Mouse (Mus musculus) neural tube, embryonic 12.5 days (tissue): ENCODE results near the gene Klk15. TPM values are rescaled to one million over a fixed set of nuclear protein-coding genes. Genes with fewer than 3 reads are reported as not detected.
"Not testable (repeated sequence)": the region's sequence is repeated elsewhere in the genome, so short reads cannot be mapped to it uniquely, and the experiment has no call there.

Experiments used
- ATAC-seq: fragments of 200-750 bp; cut with Nextera tagmentation; 2 replicates; pipeline ENCODE4 v1.8.0; 2017; ENCODE audit warnings: low read depth, mild to moderate bottlenecking, moderate TSS enrichment, moderate library complexity; ENCODE audit not compliant: low FRiP score
- H3K27ac ChIP-seq: fragments of 300-500 bp; sonication (generic); 2 replicates; pipeline ENCODE4 v1.5.1; 2016
- H3K27me3 ChIP-seq: fragments of 300-500 bp; sonication (generic); replicated peaks from 2 replicates; pipeline ENCODE4 v1.6.1; 2016; ENCODE audit warnings: mild to moderate bottlenecking
- H3K36me3 ChIP-seq: fragments of 300-500 bp; sonication (generic); 2 replicates; pipeline ENCODE4 v1.6.1; 2016; ENCODE audit warnings: mild to moderate bottlenecking
- H3K4me1 ChIP-seq: fragments of 300-500 bp; sonication (generic); 2 replicates; pipeline ENCODE4 v1.6.1; 2016
- H3K4me2 ChIP-seq: fragments of 300-500 bp; sonication (generic); replicated peaks from 2 replicates; pipeline ENCODE4 v1.6.1; 2016; ENCODE audit warnings: mild to moderate bottlenecking
- H3K4me3 ChIP-seq: fragments of 300-500 bp; sonication (generic); 2 replicates; pipeline ENCODE4 v1.5.1; 2016
- H3K9ac ChIP-seq: fragments of 300-500 bp; sonication (generic); 2 replicates; pipeline ENCODE4 v1.6.1; 2016; ENCODE audit warnings: mild to moderate bottlenecking
- H3K9me3 ChIP-seq: fragments of 300-500 bp; sonication (generic); 2 replicates; pipeline ENCODE4 v1.6.1; 2016; ENCODE audit warnings: mild to moderate bottlenecking
- WGBS: fragments of 180-500 bp; shearing (Covaris S2); methylation state at CpG from one replicate; pipeline ENCODE4 v1.1.7; 2016; 5-methylcytosine and 5-hydroxymethylcytosine counted together
- polyA plus RNA-seq: library from polyadenylated mRNA; unstranded; fragments of >200 nt; fragmentation: Nextera tagmentation; extraction: Ambion mirVana; gene quantifications from 2 replicates; pipeline ENCODE4 v1.2.1, GENCODE M21; 2016

Klk15 gene
- polyA plus RNA-seq, 1 experiment from 2014 or later: not detected

GRCm38 (mm10) chr7:43932337-43932736 is 1.2 kb upstream of the Klk15 start:
- no peak overlapping the region for H3K9ac ChIP-seq
- no peaks in the 10 kb centered on the region for H3K4me1 ChIP-seq
- no peak for ATAC-seq
- no peak overlapping the region for H3K4me2 ChIP-seq
- H3K27me3 ChIP-seq: no peaks in the 10 kb centered on the region
- 74% methylated on average over 4 of the region's 4 CpGs for WGBS
- no peaks in the 10 kb centered on the region for H3K36me3 ChIP-seq
- H3K4me3 ChIP-seq: no peak overlapping the region
- H3K9me3 ChIP-seq: no peaks in the 10 kb centered on the region
- no peak overlapping the region for H3K27ac ChIP-seq

- Histone ChIP-seq H3K4me2 (no peak overlapping the region), H3K9ac (no peak overlapping the region), H3K36me3 (no peaks in the 10 kb centered on the region), H3K27ac (no peak overlapping the region), H3K4me1 (no peaks in the 10 kb centered on the region), H3K27me3 (no peaks in the 10 kb centered on the region), H3K4me3 (no peak overlapping the region), H3K9me3 (no peaks in the 10 kb centered on the region)
- no peak for ATAC-seq
- WGBS: 75% methylated on average over 3 of the region's 3 CpGs
These were observed 1.2 kb downstream of the Klk15 start for GRCm38 (mm10) chr7:43934747-43935146.

GRCm38 (mm10) chr7:43936551-43936950 is 3.0 kb downstream of the Klk15 start:
- Histone ChIP-seq H3K4me1 (no peaks in the 10 kb centered on the region), H3K9ac (no peak overlapping the region), H3K9me3 (no peaks in the 10 kb centered on the region), H3K36me3 (no peaks in the 10 kb centered on the region), H3K27me3 (no peaks in the 10 kb centered on the region), H3K27ac (no peak overlapping the region), H3K4me2 (no peak overlapping the region), H3K4me3 (no peak overlapping the region)
- WGBS: 86% methylated on average over 14 of the region's 14 CpGs
- ATAC-seq: no peak

DNA sequence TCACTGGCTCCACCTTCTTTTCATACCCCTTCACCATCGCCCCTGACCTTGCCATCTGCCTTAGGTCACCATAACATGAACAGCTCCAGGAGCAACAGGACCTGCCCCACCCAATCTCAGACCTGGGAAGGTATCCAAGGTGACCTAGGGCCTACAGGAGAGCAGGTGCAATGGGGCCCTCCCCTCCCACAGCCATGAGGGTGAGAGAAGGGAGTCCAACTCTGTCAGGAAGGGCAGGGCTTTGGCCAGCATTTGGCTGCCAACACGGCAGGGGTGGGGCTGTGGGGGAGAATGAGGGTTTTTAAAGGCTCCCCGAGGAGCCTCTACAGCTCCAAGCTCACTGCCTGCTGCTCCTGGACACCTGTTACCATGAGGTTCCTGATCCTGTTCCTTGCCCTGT is 8.8 kb downstream of the Klk15 start:
- not testable (repeated sequence) for H3K9ac ChIP-seq, H3K4me3 ChIP-seq, H3K27ac ChIP-seq, H3K27me3 ChIP-seq, H3K4me1 ChIP-seq, H3K4me2 ChIP-seq, H3K36me3 ChIP-seq, H3K9me3 ChIP-seq, ATAC-seq
- WGBS: 74% methylated on average over 3 of the region's 3 CpGs

DNA sequence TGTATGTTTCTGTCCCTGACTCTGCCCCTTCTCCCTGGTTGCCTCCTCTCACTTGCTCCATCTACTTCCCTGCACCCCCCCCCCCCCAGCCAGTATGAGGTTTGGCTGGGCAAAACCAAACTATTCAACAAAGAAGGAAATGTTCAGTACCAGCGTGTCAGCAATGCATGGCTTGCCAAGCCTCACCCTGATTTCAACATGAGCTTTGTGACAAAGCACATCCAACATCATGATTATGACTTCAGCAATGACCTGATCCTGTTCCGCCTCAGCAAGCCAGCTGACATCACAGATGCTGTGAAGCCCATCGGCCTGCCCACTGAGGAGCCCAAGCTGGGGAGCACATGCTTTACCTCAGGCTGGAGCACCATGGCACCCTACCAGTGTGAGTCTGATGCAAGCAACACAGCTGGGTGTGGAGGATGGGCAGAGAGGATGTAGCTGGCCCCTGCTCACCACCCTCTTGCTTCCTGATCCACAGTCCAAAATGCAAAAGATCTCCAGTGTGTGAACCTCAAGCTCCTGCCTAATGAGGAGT is 11.3 kb downstream of the Klk15 start:
- H3K9me3 ChIP-seq: no peaks in the 10 kb centered on the region
- no peak overlapping the region for H3K4me3 ChIP-seq
- H3K36me3 ChIP-seq: no peaks in the 10 kb centered on the region
- H3K4me2 ChIP-seq: no peak overlapping the region
- no peak overlapping the region for H3K9ac ChIP-seq
- H3K4me1 ChIP-seq: no peaks in the 10 kb centered on the region
- H3K27me3 ChIP-seq: no peaks in the 10 kb centered on the region
- WGBS: 82% methylated on average over 3 of the region's 3 CpGs
- no peak overlapping the region for H3K27ac ChIP-seq
- no peak for ATAC-seq

DNA sequence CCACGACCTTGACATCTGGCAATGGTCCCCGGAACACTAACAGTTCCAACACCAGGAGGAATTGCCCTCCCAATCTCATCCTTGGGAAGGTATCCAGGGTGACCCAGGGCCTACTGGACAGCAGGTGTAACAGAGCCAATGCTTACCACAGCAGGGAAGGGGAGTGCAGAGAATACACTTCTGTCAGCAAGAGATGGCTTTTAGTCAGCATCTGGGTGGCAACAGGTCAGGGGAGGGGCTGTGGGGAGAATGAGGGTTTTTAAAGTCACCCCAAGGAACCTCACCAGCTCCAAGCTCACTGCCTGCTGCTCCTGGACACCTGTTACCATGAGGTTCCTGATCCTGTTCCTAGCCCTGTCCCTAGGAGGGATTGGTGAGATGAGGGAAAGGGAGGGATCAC is 16.8 kb downstream of the Klk15 start, which contains the start of gene Klk1b8:
Klk1b8 (plus strand) TSS at position 301 of the 400 bp plus-strand sequence.
- no peaks in the 10 kb centered on the region for H3K9me3 ChIP-seq
- no peak for ATAC-seq
- WGBS: 89% methylated on average over 2 of the region's 2 CpGs
- no peaks in the 10 kb centered on the region for H3K4me1 ChIP-seq
- H3K4me3 ChIP-seq: no peak within 1 kb of the TSS
- H3K27me3 ChIP-seq: no peaks in the 10 kb centered on the region
- no peaks in the 10 kb centered on the region for H3K36me3 ChIP-seq
- no peak within 1 kb of the TSS for H3K4me2 ChIP-seq
- no peak within 1 kb of the TSS for H3K27ac ChIP-seq
- H3K9ac ChIP-seq: no peak within 1 kb of the TSS

DNA sequence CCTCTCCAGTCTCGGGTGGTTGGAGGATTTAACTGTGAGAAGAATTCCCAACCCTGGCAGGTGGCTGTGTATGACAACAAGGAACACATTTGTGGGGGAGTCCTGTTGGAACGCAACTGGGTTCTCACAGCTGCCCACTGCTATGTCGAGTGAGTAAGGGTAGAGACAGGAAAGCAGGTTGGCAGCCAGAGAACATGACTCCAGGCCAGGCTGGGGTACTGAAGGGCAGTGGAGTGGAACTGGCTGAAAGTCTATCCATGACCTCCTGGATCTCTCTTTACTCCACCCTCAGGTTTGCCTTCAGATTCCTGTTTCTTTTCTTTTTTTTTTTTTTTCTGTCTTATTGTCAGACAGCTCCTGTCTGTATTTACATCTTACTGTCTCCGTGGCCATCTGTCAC is 19.2 kb downstream of the Klk15 start:
- ATAC-seq: no peak
- H3K9ac ChIP-seq: no peak overlapping the region
- H3K4me1 ChIP-seq: no peaks in the 10 kb centered on the region
- no peaks in the 10 kb centered on the region for H3K9me3 ChIP-seq
- no peak overlapping the region for H3K27ac ChIP-seq
- H3K4me2 ChIP-seq: no peak overlapping the region
- 79% methylated on average over 4 of the region's 4 CpGs for WGBS
- H3K36me3 ChIP-seq: no peaks in the 10 kb centered on the region
- H3K27me3 ChIP-seq: no peaks in the 10 kb centered on the region
- no peak overlapping the region for H3K4me3 ChIP-seq

- no peak within 1 kb of the TSS for H3K9ac ChIP-seq
- no peak within 1 kb of the TSS for H3K4me3 ChIP-seq
- H3K36me3 ChIP-seq: no peaks in the 10 kb centered on the region
- no peak within 1 kb of the TSS for H3K27ac ChIP-seq
- H3K4me2 ChIP-seq: no peak within 1 kb of the TSS
- no peaks in the 10 kb centered on the region for H3K4me1 ChIP-seq
- no peaks in the 10 kb centered on the region for H3K27me3 ChIP-seq
- no peak for ATAC-seq
- H3K9me3 ChIP-seq: no peaks in the 10 kb centered on the region
- WGBS: 65% methylated on average over 3 of the region's 3 CpGs
These were observed 32.9 kb downstream of the Klk15 start, which contains the start of gene Klk1b1 for GRCm38 (mm10) chr7:43966451-43966850. Gene Klk1b1, plus strand, starts transcription at chr7:43966751.

- 86% methylated on average over 3 of the region's 3 CpGs for WGBS
- Histone ChIP-seq H3K4me3 (no peak overlapping the region), H3K9ac (no peak overlapping the region), H3K4me2 (no peak overlapping the region), H3K9me3 (no peaks in the 10 kb centered on the region), H3K36me3 (no peaks in the 10 kb centered on the region), H3K27ac (no peak overlapping the region), H3K27me3 (no peaks in the 10 kb centered on the region), H3K4me1 (no peaks in the 10 kb centered on the region)
- no peak for ATAC-seq
These were observed 33.5 kb downstream of the Klk15 start for GRCm38 (mm10) chr7:43967058-43967457.

DNA sequence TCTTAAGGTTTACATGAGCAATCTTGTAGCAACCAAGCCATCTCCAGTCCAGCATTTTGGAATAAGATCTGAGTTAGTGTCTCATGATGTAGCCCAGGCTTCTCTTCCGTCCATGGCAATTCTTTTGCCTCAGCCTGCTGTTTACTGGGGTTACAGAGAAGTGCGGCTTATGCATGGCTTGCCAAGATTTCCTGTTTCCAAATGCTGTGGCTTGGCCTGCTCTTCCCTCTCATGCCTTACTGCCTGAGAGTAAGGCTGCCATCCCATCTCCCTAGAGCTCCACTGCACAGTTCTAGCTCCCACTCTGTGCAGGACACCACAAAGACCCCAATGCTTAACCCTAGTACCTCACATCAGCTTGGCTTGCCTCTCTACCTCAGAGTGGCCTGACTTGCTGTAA is 34.1 kb downstream of the Klk15 start:
- Histone ChIP-seq H3K9me3 (no peaks in the 10 kb centered on the region), H3K27ac (no peak overlapping the region), H3K36me3 (no peaks in the 10 kb centered on the region), H3K27me3 (no peaks in the 10 kb centered on the region), H3K9ac (no peak overlapping the region), H3K4me3 (no peak overlapping the region), H3K4me1 (no peaks in the 10 kb centered on the region), H3K4me2 (no peak overlapping the region)
- no peak for ATAC-seq
- 83% methylated on average over 2 of the region's 2 CpGs for WGBS

GRCm38 (mm10) chr7:43975761-43976160 is 42.2 kb downstream of the Klk15 start, which contains the start of gene Klk1b9:
Gene Klk1b9, plus strand, starts transcription at chr7:43976061.
- not testable (repeated sequence) for H3K4me1 ChIP-seq, H3K9ac ChIP-seq, H3K9me3 ChIP-seq, H3K4me2 ChIP-seq, H3K27ac ChIP-seq, ATAC-seq, H3K27me3 ChIP-seq, H3K4me3 ChIP-seq, H3K36me3 ChIP-seq
- 89% methylated on average over 1 of the region's 1 CpGs for WGBS

DNA sequence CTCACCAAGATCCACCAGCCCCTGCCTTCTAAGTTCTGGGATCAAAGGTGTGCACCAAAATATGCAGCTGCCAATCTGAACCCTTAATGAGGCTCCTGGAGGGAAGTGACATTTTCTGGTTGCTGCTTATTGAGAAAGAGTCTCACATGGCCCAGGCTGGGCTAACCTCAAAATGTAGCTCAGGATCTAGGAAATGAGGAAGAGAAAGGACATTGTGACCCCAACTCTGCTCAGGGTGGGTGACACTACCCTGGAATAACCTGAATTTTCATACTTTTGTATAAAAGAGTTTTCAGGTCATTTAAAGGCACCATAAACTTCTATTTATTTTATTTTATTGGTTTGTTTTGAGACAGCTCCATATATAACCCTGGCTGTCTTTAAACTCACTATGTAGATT is 52.1 kb downstream of the Klk15 start:
- no peak overlapping the region for H3K4me2 ChIP-seq
- H3K9ac ChIP-seq: no peak overlapping the region
- H3K9me3 ChIP-seq: no peaks in the 10 kb centered on the region
- H3K4me1 ChIP-seq: no peaks in the 10 kb centered on the region
- H3K27me3 ChIP-seq: no peaks in the 10 kb centered on the region
- H3K27ac ChIP-seq: no peak overlapping the region
- no peaks in the 10 kb centered on the region for H3K36me3 ChIP-seq
- ATAC-seq: no peak
- no peak overlapping the region for H3K4me3 ChIP-seq
